Mouse (Mus musculus) ES-E14 (cell line): ENCODE measurements around the gene Axin2.

Experiments used
- CHD2 ChIP-seq: IDR thresholded peaks from 2 replicates; pipeline ENCODE4 v1.6.1; 2014; ENCODE audit warnings: mild to moderate bottlenecking, low read depth, low read length, inconsistent platforms
- ZC3H11A ChIP-seq: IDR thresholded peaks from 2 replicates; pipeline ENCODE4 v1.6.1; 2012; ENCODE audit warnings: low read depth, mild to moderate bottlenecking, inconsistent platforms, low read length, borderline replicate concordance
- ZNF384 ChIP-seq: IDR thresholded peaks from 2 replicates; pipeline ENCODE4 v1.6.1; 2012; ENCODE audit warnings: low read depth, low read length, inconsistent platforms

DNA sequence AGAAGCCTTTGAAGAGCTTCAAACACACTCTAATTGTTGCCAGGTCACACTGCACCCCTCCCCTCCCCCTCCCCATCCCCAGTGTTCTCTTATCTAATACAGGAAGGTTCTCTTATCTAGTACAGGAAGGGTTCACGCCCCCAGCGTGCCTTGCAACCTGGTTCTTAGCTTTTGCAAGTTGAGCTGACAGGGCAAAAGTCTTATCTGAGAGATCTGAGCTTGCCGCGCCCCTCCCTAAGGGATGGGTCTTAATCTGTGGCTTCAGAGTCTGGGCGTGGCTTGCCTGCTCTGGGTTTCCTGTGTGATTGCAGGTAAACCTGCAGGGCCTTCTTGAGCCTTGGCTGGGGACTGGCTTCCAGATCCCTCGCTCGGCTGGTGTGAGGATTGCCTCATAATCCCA lies 9.2 kb upstream of the Axin2 start:
- no peak for TF ChIP-seq ZNF384
- no peak for TF ChIP-seq CHD2
- TF ChIP-seq ZC3H11A = no peak
